Mouse (Mus musculus) small intestine, adult 2 months (tissue): ENCODE data around the gene Por. TPM values are rescaled to one million over a fixed set of nuclear protein-coding genes. Genes with fewer than 3 reads are reported as not detected.

ENCODE experiments used
- H3K27ac ChIP-seq: fragments of 200-500 bp; 2 replicates; pipeline ENCODE4 v1.5.1; 2012; ENCODE audit warnings: low read depth, low read length, control low read depth, inconsistent platforms; ENCODE audit not compliant: insufficient read depth
- H3K27me3 ChIP-seq: fragments of 200-500 bp; 2 replicates; pipeline ENCODE4 v1.6.1; 2012; ENCODE audit warnings: mild to moderate bottlenecking, moderate library complexity, low read length, inconsistent platforms; ENCODE audit not compliant: control insufficient read depth, insufficient read depth
- H3K36me3 ChIP-seq: fragments of 200-500 bp; 2 replicates; pipeline ENCODE4 v1.6.1; 2012; ENCODE audit warnings: mild to moderate bottlenecking, low read length, control low read depth, inconsistent platforms; ENCODE audit not compliant: control insufficient read depth, insufficient read depth
- H3K4me1 ChIP-seq: fragments of 200-500 bp; 2 replicates; pipeline ENCODE4 v1.6.1; 2012; ENCODE audit warnings: low read length, inconsistent platforms, mixed read lengths; ENCODE audit not compliant: control insufficient read depth, insufficient read depth, insufficient read length
- H3K4me3 ChIP-seq: fragments of 200-500 bp; 2 replicates; pipeline ENCODE4 v1.5.1; 2012; ENCODE audit warnings: low read depth, mild to moderate bottlenecking, control low read depth, inconsistent platforms, low read length, moderate library complexity
- CTCF ChIP-seq: fragments of 200-500 bp; IDR thresholded peaks from 2 replicates; pipeline ENCODE4 v1.5.1; 2012; ENCODE audit warnings: low read depth, mild to moderate bottlenecking, control low read depth, inconsistent platforms, low read length, moderate library complexity, mixed read lengths; ENCODE audit not compliant: insufficient replicate concordance, insufficient read length; ENCODE audit errors: extremely low read depth
- POLR2A ChIP-seq: fragments of 200-500 bp; IDR thresholded peaks from 2 replicates; pipeline ENCODE4 v1.6.1; 2012; ENCODE audit warnings: low read depth, mild to moderate bottlenecking, control low read depth, inconsistent platforms, low read length, moderate library complexity
- WGBS: fragments of 180-500 bp; shearing (Covaris S2); methylation state at CpG from one replicate; pipeline ENCODE4 v1.1.7; 2018; 5-methylcytosine and 5-hydroxymethylcytosine counted together
- polyA plus RNA-seq: library from polyadenylated mRNA; depleted of rRNA; stranded (reverse); fragments of >200 nt; gene quantifications from 2 replicates; pipeline ENCODE4 v1.2.3, GENCODE M21; 2012

Por gene
- polyA plus RNA-seq, 1 experiment, result 192 TPM

- H3K4me3 ChIP-seq, result no peak overlapping the region
- 86% methylated on average over 6 of the region's 6 CpGs for WGBS
- no peaks in the 10 kb centered on the region for H3K36me3 ChIP-seq
- H3K4me1 ChIP-seq, result peaks cover 31% of the 10 kb centered on the region
- H3K27me3 ChIP-seq, result no peaks in the 10 kb centered on the region
- no peak overlapping the region for H3K27ac ChIP-seq
- TF ChIP-seq CTCF, result no peak
- TF ChIP-seq POLR2A, result no peak
These were observed 8.6 kb downstream of the Por start for GRCm38 (mm10) chr5:135678481-135678880.

GRCm38 (mm10) chr5:135680967-135681545 is 11.2 kb downstream of the Por start:
- Histone ChIP-seq H3K27me3 (no peaks in the 10 kb centered on the region), H3K27ac (peak overlapping the region; percentile 78), H3K4me3 (no peak overlapping the region), H3K36me3 (no peaks in the 10 kb centered on the region), H3K4me1 (peaks cover 23% of the 10 kb centered on the region)
- TF ChIP-seq CTCF (no peak), POLR2A (no peak)
- 46% methylated on average over 6 of the region's 6 CpGs for WGBS

DNA sequence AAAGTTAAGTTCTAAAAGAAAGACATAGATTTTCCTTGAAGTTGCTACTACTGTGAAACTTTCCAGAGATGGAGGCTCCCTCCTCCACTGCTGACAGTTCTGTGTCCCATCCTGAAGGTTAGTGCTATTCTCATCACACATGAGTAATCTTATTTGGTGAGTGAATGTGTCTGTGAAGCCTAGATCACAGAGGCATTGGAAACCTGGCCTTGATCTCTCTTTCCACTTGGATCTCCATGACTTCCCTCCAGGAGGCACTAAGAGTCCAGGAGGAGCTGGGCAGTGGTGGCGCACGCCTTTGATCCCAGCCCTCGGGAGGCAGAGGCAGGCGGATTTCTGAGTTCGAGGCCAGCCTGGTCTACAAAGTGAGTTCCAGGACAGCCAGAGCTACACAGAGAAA is 12.2 kb downstream of the Por start:
- 98% methylated on average over 5 of the region's 5 CpGs for WGBS
- TF ChIP-seq POLR2A (no peak), CTCF (no peak)
- Histone ChIP-seq H3K27ac (0 out of 2 replicates have a peak overlapping the region, but pooled peaks have one; percentile 3), H3K27me3 (no peaks in the 10 kb centered on the region), H3K4me3 (no peak overlapping the region), H3K36me3 (no peaks in the 10 kb centered on the region), H3K4me1 (peaks cover 24% of the 10 kb centered on the region)

GRCm38 (mm10) chr5:135682942-135683570 is 13.2 kb downstream of the Por start:
- Histone ChIP-seq H3K4me3 (no peak overlapping the region), H3K27ac (peak overlapping the region; percentile 96)
- WGBS, result 48% methylated on average over 12 of the region's 12 CpGs

DNA sequence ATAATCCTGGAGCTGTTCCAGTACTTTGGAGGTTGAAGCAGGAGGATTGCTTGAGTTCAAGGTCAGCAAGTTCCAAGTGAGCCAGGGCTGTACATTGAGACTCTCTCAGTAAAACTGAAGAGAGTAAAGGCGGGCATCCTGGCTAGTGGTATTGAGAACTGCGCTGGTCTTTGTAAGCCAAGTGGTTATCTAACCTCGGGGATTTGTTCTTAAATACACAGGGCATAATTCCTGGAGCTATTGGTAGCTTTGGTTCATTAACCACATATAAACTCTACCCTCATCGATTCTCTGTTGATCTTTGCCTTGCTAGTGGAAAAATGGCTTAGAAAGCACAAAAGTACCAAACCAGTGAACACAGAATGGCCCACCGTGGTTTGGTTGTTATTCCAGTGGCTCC is 20.6 kb downstream of the Por start:
- Histone ChIP-seq H3K36me3 (no peaks in the 10 kb centered on the region), H3K27ac (peak overlapping the region; percentile 71; the same call in 1 of the 2 replicates), H3K4me1 (peaks cover 24% of the 10 kb centered on the region; the same call in 1 of the 2 replicates), H3K27me3 (no peaks in the 10 kb centered on the region), H3K4me3 (peak overlapping the region; percentile 83; the same call in 1 of the 2 replicates)
- 65% methylated on average over 5 of the region's 5 CpGs for WGBS
- TF ChIP-seq CTCF (no peak), POLR2A (no peak)

More at GRCm38 (mm10) chr5:135682942-135683570, 13.2 kb downstream of the Por start:
- no peaks in the 10 kb centered on the region for H3K27me3 ChIP-seq
- no peak for TF ChIP-seq POLR2A
- no peak for TF ChIP-seq CTCF
- H3K36me3 ChIP-seq, result no peaks in the 10 kb centered on the region
- H3K4me1 ChIP-seq, result peaks cover 27% of the 10 kb centered on the region

DNA sequence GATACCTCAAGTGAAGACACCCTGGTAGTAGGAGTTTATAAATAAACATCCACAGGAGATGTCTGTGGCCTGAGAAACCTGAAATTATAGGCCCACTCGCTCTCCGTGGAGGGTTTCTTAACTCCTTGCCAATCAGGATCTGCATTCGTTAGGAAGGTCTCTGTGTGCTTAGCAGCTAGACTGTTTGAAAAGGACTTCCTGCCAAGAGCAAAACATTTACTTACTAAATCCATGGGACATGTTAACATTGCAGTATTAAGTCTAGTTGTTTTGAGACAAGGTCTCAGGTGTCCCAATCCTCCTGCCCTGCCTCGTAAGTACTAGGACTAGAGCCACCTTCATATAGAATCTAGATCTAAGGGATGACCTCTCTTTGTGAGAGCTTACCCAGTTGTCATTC is 21.4 kb downstream of the Por start:
- WGBS, result 76% methylated on average over 4 of the region's 4 CpGs
- Histone ChIP-seq H3K36me3 (no peaks in the 10 kb centered on the region), H3K27ac (no peak overlapping the region), H3K4me1 (peaks cover 22% of the 10 kb centered on the region; the same call in 1 of the 2 replicates), H3K4me3 (no peak overlapping the region), H3K27me3 (no peaks in the 10 kb centered on the region)
- TF ChIP-seq CTCF (no peak), POLR2A (no peak)

GRCm38 (mm10) chr5:135693281-135693853 is 23.5 kb downstream of the Por start:
- Histone ChIP-seq H3K4me1 (peaks cover 18% of the 10 kb centered on the region; the same call in 1 of the 2 replicates), H3K4me3 (no peak overlapping the region), H3K36me3 (no peaks in the 10 kb centered on the region), H3K27me3 (no peaks in the 10 kb centered on the region), H3K27ac (no peak overlapping the region)
- 72% methylated on average over 5 of the region's 5 CpGs for WGBS
- TF ChIP-seq POLR2A (no peak), CTCF (no peak)
